Mouse (Mus musculus): ENCODE results near the gene Nktr.

The Nktr gene

GRCm38 (mm10) chr9:121718792-121719318 is at the start of gene Nktr:
Gene Nktr (plus strand): TSS chr9:121719169.
- ATAC-seq (ENCODE audit: insufficient number of reproducible peaks, low FRiP score, low TSS enrichment): peak; percentile 98

- ATAC-seq (ENCODE audit: insufficient number of reproducible peaks, low FRiP score, low TSS enrichment): no peak
Measured at GRCm38 (mm10) chr9:121669348-121669791, 49.6 kb upstream of the Nktr start.

- no peak for ATAC-seq (ENCODE audit: insufficient number of reproducible peaks, low FRiP score, low TSS enrichment)
Measured at GRCm38 (mm10) chr9:121671300-121671699, 47.7 kb upstream of the Nktr start.

GRCm38 (mm10) chr9:121672311-121672710 is 46.7 kb upstream of the Nktr start:
- ATAC-seq (ENCODE audit: insufficient number of reproducible peaks, low FRiP score, low TSS enrichment): no peak

GRCm38 (mm10) chr9:121673716-121674115 is 45.3 kb upstream of the Nktr start:
- no peak for ATAC-seq (ENCODE audit: insufficient number of reproducible peaks, low FRiP score, low TSS enrichment)

- no peak for ATAC-seq (ENCODE audit: insufficient number of reproducible peaks, low FRiP score, low TSS enrichment)
Measured at GRCm38 (mm10) chr9:121675011-121675410, 44.0 kb upstream of the Nktr start.

GRCm38 (mm10) chr9:121675556-121675955 is 43.4 kb upstream of the Nktr start:
- no peak for ATAC-seq (ENCODE audit: insufficient number of reproducible peaks, low FRiP score, low TSS enrichment)

GRCm38 (mm10) chr9:121677069-121677468 is 41.9 kb upstream of the Nktr start:
- no peak for ATAC-seq (ENCODE audit: insufficient number of reproducible peaks, low FRiP score, low TSS enrichment)

- ATAC-seq (ENCODE audit: insufficient number of reproducible peaks, low FRiP score, low TSS enrichment): no peak
Measured at GRCm38 (mm10) chr9:121677476-121677875, 41.5 kb upstream of the Nktr start.

GRCm38 (mm10) chr9:121679549-121679948 is 39.4 kb upstream of the Nktr start:
- ATAC-seq (ENCODE audit: insufficient number of reproducible peaks, low FRiP score, low TSS enrichment): 0 out of 2 replicates have a peak, but pooled peaks have one; percentile 36

- ATAC-seq (ENCODE audit: insufficient number of reproducible peaks, low FRiP score, low TSS enrichment): no peak
Measured at GRCm38 (mm10) chr9:121681191-121681590, 37.8 kb upstream of the Nktr start.

- no peak for ATAC-seq (ENCODE audit: insufficient number of reproducible peaks, low FRiP score, low TSS enrichment)
Measured at GRCm38 (mm10) chr9:121682037-121682680, 36.8 kb upstream of the Nktr start.

GRCm38 (mm10) chr9:121684702-121685101 is 34.3 kb upstream of the Nktr start:
- no peak for ATAC-seq (ENCODE audit: insufficient number of reproducible peaks, low FRiP score, low TSS enrichment)

GRCm38 (mm10) chr9:121690200-121690651 is 28.7 kb upstream of the Nktr start:
- no peak for ATAC-seq (ENCODE audit: insufficient number of reproducible peaks, low FRiP score, low TSS enrichment)

GRCm38 (mm10) chr9:121690734-121691133 is 28.2 kb upstream of the Nktr start:
- no peak for ATAC-seq (ENCODE audit: insufficient number of reproducible peaks, low FRiP score, low TSS enrichment)

GRCm38 (mm10) chr9:121694736-121695135 is 24.2 kb upstream of the Nktr start:
- no peak for ATAC-seq (ENCODE audit: insufficient number of reproducible peaks, low FRiP score, low TSS enrichment)

- no peak for ATAC-seq (ENCODE audit: insufficient number of reproducible peaks, low FRiP score, low TSS enrichment)
Measured at GRCm38 (mm10) chr9:121696626-121697025, 22.3 kb upstream of the Nktr start.

- ATAC-seq (ENCODE audit: insufficient number of reproducible peaks, low FRiP score, low TSS enrichment): no peak
Measured at GRCm38 (mm10) chr9:121697150-121698049, 21.6 kb upstream of the Nktr start.

- ATAC-seq (ENCODE audit: insufficient number of reproducible peaks, low FRiP score, low TSS enrichment): no peak
Measured at GRCm38 (mm10) chr9:121704261-121704645, 14.7 kb upstream of the Nktr start.

- ATAC-seq (ENCODE audit: insufficient number of reproducible peaks, low FRiP score, low TSS enrichment): peak; percentile 90
Measured at GRCm38 (mm10) chr9:121704646-121705625, 14.0 kb upstream of the Nktr start, which contains the start of gene Sec22c. Gene Sec22c (minus strand): TSS chr9:121705490.

Measured in cerebellum, adult (tissue).